Mouse (Mus musculus) liver, embryonic 14.5 days (tissue): ENCODE data around the gene Cyth1.

Experiments
- CTCF ChIP-seq: IDR thresholded peaks from 2 replicates; pipeline ENCODE4 v1.5.1; 2016; ENCODE audit warnings: antibody characterized with exemption, low read depth, control low read depth
- EP300 ChIP-seq: IDR thresholded peaks from 2 replicates; pipeline ENCODE4 v1.6.1; 2016; ENCODE audit warnings: antibody characterized with exemption, low read depth

DNA sequence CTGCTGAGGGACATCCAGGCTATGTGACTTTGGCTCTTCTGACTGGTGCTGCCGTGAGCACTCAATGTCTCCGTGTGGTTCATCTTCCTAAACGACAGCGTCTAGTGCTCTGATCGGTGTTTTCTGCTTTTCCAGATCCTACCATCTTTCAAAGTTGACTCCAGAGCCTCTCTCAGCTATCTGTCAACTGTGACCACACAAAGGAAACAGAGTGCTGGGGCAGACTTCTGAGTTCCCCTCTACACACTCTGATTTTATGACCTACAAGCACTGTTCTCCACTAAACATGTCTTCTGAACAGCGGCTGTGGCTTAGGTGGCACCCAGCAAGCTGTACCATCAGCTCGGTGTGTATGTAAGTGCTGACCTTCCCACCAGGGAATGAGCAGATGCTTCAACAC, 21.5 kb downstream of the Cyth1 start:
- TF ChIP-seq EP300, result no peak
- no peak for TF ChIP-seq CTCF
